Mouse (Mus musculus) midbrain, embryonic 10.5 days (tissue): ENCODE results near the gene Atxn3. TPM values are rescaled to one million over a fixed set of nuclear protein-coding genes. Genes with fewer than 3 reads are reported as not detected.

ENCODE experiments used
- polyA plus RNA-seq: library from polyadenylated mRNA; unstranded; fragments of >200 nt; fragmentation: Nextera tagmentation; extraction: Ambion mirVana; gene quantifications from 2 replicates; pipeline ENCODE4 v1.2.1, GENCODE M21; 2016

Gene Atxn3
- polyA plus RNA-seq, 1 experiment from 2014 or later: 14.4 TPM

Other genes starting within 250 kb of the Atxn3 start
- 0.04 and 0.09 TPM in 2 replicates for gene Tc2n, start 239.7 kb downstream of the Atxn3 start, polyA plus RNA-seq
- gene Fbln5, start 139.2 kb downstream of the Atxn3 start, polyA plus RNA-seq: 11.4 and 13.9 TPM in 2 replicates
- gene Trip11, start 45.0 kb downstream of the Atxn3 start, polyA plus RNA-seq: 16.0 and 17.0 TPM in 2 replicates
- 38.9 and 39.5 TPM in 2 replicates for gene Cpsf2, start 17.7 kb upstream of the Atxn3 start, polyA plus RNA-seq
- gene Slc24a4, start 170.5 kb upstream of the Atxn3 start, polyA plus RNA-seq: 0.09 and 0.17 TPM in 2 replicates